Mouse (Mus musculus): ENCODE data around the gene Pde6b. TPM values are rescaled to one million over a fixed set of nuclear protein-coding genes. Genes with fewer than 3 reads are reported as not detected.

Gene Pde6b
- total and polyA plus RNA-seq, 3 experiments, result 0.49 TPM; not detected in 2

DNA sequence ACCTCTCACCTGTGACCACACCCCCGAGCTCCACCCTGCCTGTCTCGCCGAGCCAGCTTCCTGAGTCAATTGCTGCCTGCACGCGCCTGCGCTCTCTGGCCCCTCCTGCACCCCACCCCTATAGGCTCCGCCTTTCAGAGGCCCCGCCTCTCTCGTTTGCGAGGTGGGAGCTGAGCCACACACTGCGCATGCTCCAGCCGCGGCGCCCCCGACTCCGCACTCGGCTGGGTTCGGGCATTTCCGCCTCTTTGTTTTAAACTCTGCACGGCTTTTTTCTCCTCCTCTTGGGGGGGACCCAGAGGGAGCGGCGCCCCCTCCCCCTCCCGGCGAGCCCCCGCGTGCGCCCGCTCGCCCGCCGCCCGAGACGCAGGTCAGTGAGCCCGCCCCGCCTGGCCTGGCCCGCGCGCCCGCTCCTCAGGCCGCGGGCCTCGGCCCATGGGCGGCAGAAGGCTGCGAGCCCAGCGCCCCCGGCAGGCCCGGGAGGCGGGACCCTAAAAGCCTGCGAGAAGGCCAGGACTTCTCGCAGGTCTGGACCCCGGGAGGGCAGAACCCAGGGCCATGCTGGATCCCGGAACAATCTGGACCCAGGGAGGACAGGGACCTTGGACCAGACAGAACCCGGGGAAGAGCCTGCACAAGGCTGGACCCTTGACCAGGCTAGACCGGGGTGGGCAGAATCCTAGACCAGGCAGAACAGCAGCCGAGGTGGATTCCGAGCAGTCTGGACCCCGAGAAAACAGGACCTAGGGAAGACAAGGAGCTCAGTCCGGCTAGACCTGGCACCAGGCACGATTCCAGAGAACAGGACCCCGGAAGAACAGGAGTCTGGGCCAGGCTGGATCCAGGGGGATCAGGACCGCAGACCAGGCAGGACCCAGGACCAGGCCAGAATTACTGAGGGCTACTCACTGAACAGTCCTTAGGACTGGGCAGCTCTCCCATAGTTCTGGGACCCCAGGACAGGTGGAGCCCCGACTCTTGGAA lies 73.2 kb downstream of the Pde6b start, which contains the start of gene Pcgf3:
Pcgf3 (plus strand) TSS at position 151 of the 984 bp plus-strand sequence.
- Histone ChIP-seq H3K4me3 (ENCODE audit: low read depth, low read length) (peak within 1 kb of the TSS; percentile 81), H3K9me3 (replicated peaks) (no peaks in the 10 kb centered on the region), H3K4me1 (ENCODE audit: insufficient read depth, low read depth, low read length) (peaks cover 58% of the 10 kb centered on the region), H3K36me3 (replicated peaks) (peaks cover 15% of the 10 kb centered on the region), H3K27me3 (ENCODE audit: insufficient read depth, low read length) (peaks cover 23% of the 10 kb centered on the region)
- no peak for TF ChIP-seq GATA1 (IDR thresholded peaks at IDR 0.05; ENCODE audit: borderline replicate concordance, low read length)
- no peak for TF ChIP-seq TAL1 (conservative IDR thresholded peaks at IDR 0.05; ENCODE audit: low read depth, low read length)
- TF ChIP-seq POLR2AphosphoS5 (IDR thresholded peaks at IDR 0.05; ENCODE audit: insufficient replicate concordance, low read depth, low read length), result no peak
- TF ChIP-seq GATA2 (IDR thresholded peaks at IDR 0.05; ENCODE audit: borderline replicate concordance, low read depth, low read length), result no peak
- no peak for TF ChIP-seq CTCF (IDR thresholded peaks at IDR 0.05; ENCODE audit: low read depth, low read length)
- ATAC-seq (ENCODE audit: extremely low read depth, insufficient number of reproducible peaks, low FRiP score, poor library complexity, severe bottlenecking) (peak; percentile 97), DNase-seq (ENCODE audit: low spot score) (peak; percentile 95)

- TF ChIP-seq CTCF (IDR thresholded peaks at IDR 0.05; ENCODE audit: low read depth, low read length), result no peak
- no peak for TF ChIP-seq GATA1 (IDR thresholded peaks at IDR 0.05; ENCODE audit: borderline replicate concordance, low read length)
- no peak for TF ChIP-seq TAL1 (conservative IDR thresholded peaks at IDR 0.05; ENCODE audit: low read depth, low read length)
- no peak for TF ChIP-seq POLR2AphosphoS5 (IDR thresholded peaks at IDR 0.05; ENCODE audit: insufficient replicate concordance, low read depth, low read length)
- no peak for TF ChIP-seq GATA2 (IDR thresholded peaks at IDR 0.05; ENCODE audit: borderline replicate concordance, low read depth, low read length)
- H3K27me3 ChIP-seq (ENCODE audit: insufficient read depth, low read length), result peaks cover 20% of the 10 kb centered on the region
- H3K4me1 ChIP-seq (ENCODE audit: insufficient read depth, low read depth, low read length), result peaks cover 66% of the 10 kb centered on the region
- H3K36me3 ChIP-seq (replicated peaks), result peaks cover 24% of the 10 kb centered on the region
- no peak for DNase-seq (ENCODE audit: low spot score)
- ATAC-seq (ENCODE audit: extremely low read depth, insufficient number of reproducible peaks, low FRiP score, poor library complexity, severe bottlenecking), result no peak
- H3K4me3 ChIP-seq (ENCODE audit: low read depth, low read length), result peak overlapping the region; percentile 81; the same call in 1 of the 2 replicates
- no peaks in the 10 kb centered on the region for H3K9me3 ChIP-seq (replicated peaks)
Measured at GRCm38 (mm10) chr5:108462446-108462845, 74.3 kb downstream of the Pde6b start.

DNA sequence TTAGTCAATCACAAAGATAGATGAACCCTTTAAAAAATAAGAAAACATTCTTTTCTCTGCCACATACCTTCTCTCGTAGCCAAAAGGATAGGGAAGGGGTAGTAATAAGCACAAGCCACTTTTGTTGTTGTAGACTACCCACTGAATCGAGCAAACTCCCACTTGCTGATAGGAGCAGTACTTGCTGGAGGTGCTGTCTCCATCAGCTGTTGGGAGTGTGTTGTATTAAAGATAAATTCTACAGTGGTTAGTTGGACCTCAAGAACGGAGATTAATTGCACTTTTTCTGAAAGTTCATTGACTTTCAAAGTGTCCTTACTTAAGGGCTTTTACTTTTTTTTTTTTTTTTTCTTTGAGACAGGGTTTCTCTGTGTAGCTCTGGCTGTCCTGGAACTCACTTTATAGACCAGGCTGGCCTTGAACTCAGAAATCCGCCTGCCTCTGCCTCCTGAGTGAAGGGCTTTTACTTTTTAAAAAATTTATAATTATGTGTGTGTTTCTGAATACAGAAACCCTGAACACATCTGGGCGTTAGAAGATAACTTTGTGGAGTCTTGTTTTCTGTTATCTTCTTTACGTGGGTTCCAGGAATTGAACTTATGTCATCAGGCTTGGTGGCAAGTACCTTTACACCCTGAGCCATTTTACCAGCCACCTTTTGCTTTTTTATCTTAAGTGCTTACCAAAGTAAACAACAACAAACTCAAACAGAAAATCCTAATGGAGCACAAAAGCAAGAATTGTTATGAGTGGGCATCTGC lies 77.1 kb downstream of the Pde6b start:
- no peak overlapping the region for H3K4me3 ChIP-seq (ENCODE audit: low read depth, low read length)
- H3K9me3 ChIP-seq (replicated peaks), result no peaks in the 10 kb centered on the region
- peaks cover 44% of the 10 kb centered on the region for H3K36me3 ChIP-seq (replicated peaks)
- no peak for ATAC-seq (ENCODE audit: extremely low read depth, insufficient number of reproducible peaks, low FRiP score, poor library complexity, severe bottlenecking)
- H3K27me3 ChIP-seq (ENCODE audit: insufficient read depth, low read length), result no peaks in the 10 kb centered on the region
- DNase-seq (ENCODE audit: low spot score), result no peak
- peaks cover 59% of the 10 kb centered on the region for H3K4me1 ChIP-seq (ENCODE audit: insufficient read depth, low read depth, low read length)
- TF ChIP-seq TAL1 (conservative IDR thresholded peaks at IDR 0.05; ENCODE audit: low read depth, low read length) (no peak), CTCF (IDR thresholded peaks at IDR 0.05; ENCODE audit: low read depth, low read length) (no peak), GATA1 (IDR thresholded peaks at IDR 0.05; ENCODE audit: borderline replicate concordance, low read length) (no peak), POLR2AphosphoS5 (IDR thresholded peaks at IDR 0.05; ENCODE audit: insufficient replicate concordance, low read depth, low read length) (no peak), GATA2 (IDR thresholded peaks at IDR 0.05; ENCODE audit: borderline replicate concordance, low read depth, low read length) (no peak)

DNA sequence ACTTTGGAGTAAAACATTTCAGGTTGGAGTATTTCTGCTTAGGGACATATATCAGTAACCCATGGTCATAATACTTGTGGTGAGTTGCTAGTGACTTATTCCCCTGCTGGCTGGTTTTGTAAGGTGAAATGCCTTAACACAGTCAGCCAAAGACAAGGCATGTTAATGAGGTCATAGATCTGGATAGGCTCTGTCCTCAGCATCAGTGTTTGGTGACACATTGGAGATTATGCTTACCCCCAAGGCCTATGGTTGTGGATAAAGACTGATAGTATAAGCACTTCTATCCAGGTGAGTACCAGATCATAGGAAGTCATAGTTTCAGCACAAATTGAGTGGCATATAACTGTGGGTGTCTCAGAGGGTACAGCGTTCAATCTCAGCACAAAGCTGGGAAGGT lies 78.5 kb downstream of the Pde6b start:
- H3K27me3 ChIP-seq (ENCODE audit: insufficient read depth, low read length), result no peaks in the 10 kb centered on the region
- no peaks in the 10 kb centered on the region for H3K9me3 ChIP-seq (replicated peaks)
- H3K4me3 ChIP-seq (ENCODE audit: low read depth, low read length), result no peak overlapping the region
- TF ChIP-seq POLR2AphosphoS5 (IDR thresholded peaks at IDR 0.05; ENCODE audit: insufficient replicate concordance, low read depth, low read length), result no peak
- TF ChIP-seq CTCF (IDR thresholded peaks at IDR 0.05; ENCODE audit: low read depth, low read length), result no peak
- TF ChIP-seq GATA1 (IDR thresholded peaks at IDR 0.05; ENCODE audit: borderline replicate concordance, low read length), result no peak
- no peak for TF ChIP-seq GATA2 (IDR thresholded peaks at IDR 0.05; ENCODE audit: borderline replicate concordance, low read depth, low read length)
- no peak for TF ChIP-seq TAL1 (conservative IDR thresholded peaks at IDR 0.05; ENCODE audit: low read depth, low read length)
- H3K4me1 ChIP-seq (ENCODE audit: insufficient read depth, low read depth, low read length), result peaks cover 52% of the 10 kb centered on the region
- no peak for ATAC-seq (ENCODE audit: extremely low read depth, insufficient number of reproducible peaks, low FRiP score, poor library complexity, severe bottlenecking)
- DNase-seq (ENCODE audit: low spot score), result no peak
- peaks cover 54% of the 10 kb centered on the region for H3K36me3 ChIP-seq (replicated peaks)

- no peak for ATAC-seq (ENCODE audit: extremely low read depth, insufficient number of reproducible peaks, low FRiP score, poor library complexity, severe bottlenecking)
- Histone ChIP-seq H3K27me3 (ENCODE audit: insufficient read depth, low read length) (no peaks in the 10 kb centered on the region), H3K4me1 (ENCODE audit: insufficient read depth, low read depth, low read length) (peaks cover 26% of the 10 kb centered on the region), H3K4me3 (ENCODE audit: low read depth, low read length) (no peak overlapping the region), H3K9me3 (replicated peaks) (no peaks in the 10 kb centered on the region), H3K36me3 (replicated peaks) (peaks cover 77% of the 10 kb centered on the region)
- no peak for DNase-seq (ENCODE audit: low spot score)
- TF ChIP-seq GATA2 (IDR thresholded peaks at IDR 0.05; ENCODE audit: borderline replicate concordance, low read depth, low read length), result no peak
- TF ChIP-seq TAL1 (conservative IDR thresholded peaks at IDR 0.05; ENCODE audit: low read depth, low read length), result no peak
- no peak for TF ChIP-seq POLR2AphosphoS5 (IDR thresholded peaks at IDR 0.05; ENCODE audit: insufficient replicate concordance, low read depth, low read length)
- no peak for TF ChIP-seq CTCF (IDR thresholded peaks at IDR 0.05; ENCODE audit: low read depth, low read length)
- TF ChIP-seq GATA1 (IDR thresholded peaks at IDR 0.05; ENCODE audit: borderline replicate concordance, low read length), result no peak
Measured at GRCm38 (mm10) chr5:108469617-108470016, 81.4 kb downstream of the Pde6b start.

Data from G1E (cell line).